Mouse (Mus musculus): Measurements from ENCODE around the gene Hfm1. TPM values are rescaled to one million over a fixed set of nuclear protein-coding genes. Genes with fewer than 3 reads are reported as not detected.

Gene Hfm1
- polyA plus RNA-seq, 1 experiment from 2014 or later = 0.58 TPM

DNA sequence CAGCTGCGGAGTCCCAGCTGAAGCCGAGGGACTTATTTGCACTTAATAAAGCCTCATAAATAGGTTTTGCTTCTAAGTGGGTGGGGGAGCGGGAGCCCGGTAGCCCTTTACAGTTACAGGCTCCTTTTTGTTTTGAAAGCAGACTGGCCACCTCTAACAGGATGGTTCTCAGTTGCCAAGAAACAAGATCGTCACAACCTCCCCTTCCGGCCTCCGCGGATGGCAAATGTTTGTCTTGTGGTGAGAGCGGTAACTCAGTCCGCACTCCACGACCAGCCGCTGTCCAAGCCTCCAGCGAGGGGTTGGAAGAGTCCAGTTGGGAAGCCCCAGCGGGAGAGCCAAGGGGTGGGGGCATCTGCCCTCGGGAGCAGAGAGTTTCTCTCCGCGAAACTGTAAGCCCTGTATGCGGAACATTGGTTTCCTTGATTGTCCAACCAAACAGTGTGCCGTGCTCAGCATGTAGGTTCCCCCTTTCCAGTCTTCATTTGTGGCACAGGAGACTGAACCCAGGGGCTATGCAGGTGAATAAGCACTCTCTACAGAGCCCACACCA, 100.7 kb downstream of the Hfm1 start:
- Histone ChIP-seq H3K4me1 (ENCODE audit: insufficient read depth) (peaks cover 7% of the 10 kb centered on the region; the same call in 1 of the 2 replicates), H3K27ac (ENCODE audit: low read depth) (no peak overlapping the region), H3K9ac (peak overlapping the region; percentile 43), H3K36me3 (ENCODE audit: insufficient read depth) (no peaks in the 10 kb centered on the region), H3K27me3 (ENCODE audit: insufficient read depth, low read length) (no peaks in the 10 kb centered on the region), H3K9me3 (ENCODE audit: low read depth, low read length) (no peaks in the 10 kb centered on the region), H3K4me3 (ENCODE audit: low read depth, low read length) (peak overlapping the region; percentile 33), H3K4me2 (peak overlapping the region; percentile 66)
- ATAC-seq (ENCODE audit: insufficient read depth) = peak; percentile 71
- DNase-seq = peak; percentile 73
- WGBS = 8% methylated on average over 19 of the region's 19 CpGs
- TF ChIP-seq CTCF (IDR thresholded peaks at IDR 0.05; ENCODE audit: low read depth) = no peak

DNA sequence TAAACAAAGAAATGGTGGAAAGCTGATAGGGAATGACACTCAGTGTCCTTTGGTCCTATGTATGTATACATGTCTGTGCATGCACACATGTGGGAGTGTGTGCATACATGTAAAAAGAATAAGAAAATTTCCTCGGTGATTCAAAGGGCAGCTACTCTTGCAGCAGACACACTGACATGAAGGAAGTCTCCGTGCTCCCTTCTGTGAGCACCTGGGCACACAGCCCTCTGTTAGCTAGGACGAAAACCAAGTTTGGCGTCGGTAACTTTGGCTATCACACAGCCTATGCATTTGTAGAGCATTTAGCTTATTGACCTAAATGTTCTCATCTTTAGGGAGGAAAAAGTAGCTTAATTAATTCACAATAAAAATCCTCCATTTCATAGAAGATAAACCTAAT, 101.4 kb downstream of the Hfm1 start:
- 71% methylated on average over 5 of the region's 5 CpGs for WGBS
- H3K36me3 ChIP-seq (ENCODE audit: insufficient read depth) = no peaks in the 10 kb centered on the region
- ATAC-seq (ENCODE audit: insufficient read depth) (no peak), DNase-seq (no peak)
- no peak for TF ChIP-seq CTCF (IDR thresholded peaks at IDR 0.05; ENCODE audit: low read depth)
- H3K9me3 ChIP-seq (ENCODE audit: low read depth, low read length) = no peaks in the 10 kb centered on the region
- H3K4me1 ChIP-seq (ENCODE audit: insufficient read depth) = peaks cover 7% of the 10 kb centered on the region; the same call in 1 of the 2 replicates
- peak overlapping the region; percentile 33 for H3K4me3 ChIP-seq (ENCODE audit: low read depth, low read length)
- no peaks in the 10 kb centered on the region for H3K27me3 ChIP-seq (ENCODE audit: insufficient read depth, low read length)
- peak overlapping the region; percentile 66 for H3K4me2 ChIP-seq
- no peak overlapping the region for H3K27ac ChIP-seq (ENCODE audit: low read depth)
- H3K9ac ChIP-seq = no peak overlapping the region

DNA sequence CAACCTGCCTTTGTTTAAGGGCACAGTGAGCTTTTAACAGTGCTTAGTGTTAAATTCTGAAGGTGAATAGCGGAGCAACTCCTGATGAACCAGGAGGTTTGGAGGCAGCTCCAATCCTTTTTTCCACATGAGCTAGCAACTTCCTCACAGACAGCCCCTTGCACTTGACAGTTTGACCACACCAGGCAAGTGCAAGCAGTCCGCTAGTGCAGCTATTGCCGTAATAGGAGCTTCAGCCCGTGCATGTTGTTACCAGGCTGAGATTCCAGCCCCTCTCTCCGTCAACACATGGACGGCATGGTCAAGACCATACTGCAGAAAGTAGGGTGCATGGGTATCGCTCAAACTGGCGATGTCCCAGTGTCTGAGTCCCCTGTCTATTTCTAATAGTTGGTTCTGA, 106.5 kb downstream of the Hfm1 start:
- no peak for ATAC-seq (ENCODE audit: insufficient read depth)
- H3K4me2 ChIP-seq = no peak overlapping the region

DNA sequence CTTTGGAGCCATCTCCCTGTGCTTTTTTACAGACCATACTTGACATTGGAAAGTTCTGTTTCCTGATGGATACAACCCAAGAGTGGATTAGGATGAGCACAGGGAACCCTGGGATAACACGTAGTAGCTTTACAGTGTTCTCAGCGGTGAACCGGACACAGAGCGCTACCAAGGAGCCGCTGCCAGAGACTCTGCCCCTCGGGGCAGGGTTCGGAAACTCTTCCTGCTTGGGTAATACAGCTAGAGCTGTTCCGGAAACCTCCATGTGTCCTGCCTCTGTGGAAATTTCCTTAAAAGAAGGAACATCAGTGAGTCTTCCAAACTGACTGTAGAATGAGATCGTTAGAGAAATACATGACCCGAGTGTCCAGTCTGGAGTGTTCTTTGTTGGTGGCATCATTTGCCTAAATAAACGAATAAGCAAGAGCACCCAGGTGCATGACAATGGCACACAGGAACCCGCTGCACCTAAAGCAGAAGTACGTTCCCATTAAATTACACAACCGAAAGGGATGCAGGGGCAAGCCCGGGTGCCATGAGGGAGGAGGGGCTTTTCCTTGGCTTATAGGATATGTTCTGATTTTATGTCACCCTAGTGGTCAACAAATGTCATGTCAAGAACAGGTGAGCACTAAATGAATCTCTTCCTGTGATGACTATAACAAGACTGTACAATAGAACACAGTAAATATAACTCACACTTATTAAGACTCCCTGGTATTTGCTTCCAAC, 110.0 kb downstream of the Hfm1 start:
- ATAC-seq (ENCODE audit: insufficient read depth) = no peak
- H3K4me3 ChIP-seq (ENCODE audit: low read depth, low read length) = no peak overlapping the region
- WGBS = 60% methylated on average over 15 of the region's 15 CpGs

More for the DNA sequence above, 106.5 kb downstream of the Hfm1 start:
- Histone ChIP-seq H3K36me3 (ENCODE audit: insufficient read depth) (no peaks in the 10 kb centered on the region), H3K4me3 (ENCODE audit: low read depth, low read length) (no peak overlapping the region), H3K9me3 (ENCODE audit: low read depth, low read length) (no peaks in the 10 kb centered on the region), H3K9ac (no peak overlapping the region), H3K4me1 (ENCODE audit: insufficient read depth) (no peaks in the 10 kb centered on the region), H3K27ac (ENCODE audit: low read depth) (no peak overlapping the region), H3K27me3 (ENCODE audit: insufficient read depth, low read length) (peaks cover 3% of the 10 kb centered on the region; the same call in 1 of the 2 replicates)
- TF ChIP-seq CTCF (IDR thresholded peaks at IDR 0.05; ENCODE audit: low read depth) = no peak
- 74% methylated on average over 8 of the region's 8 CpGs for WGBS
- DNase-seq = no peak

DNA sequence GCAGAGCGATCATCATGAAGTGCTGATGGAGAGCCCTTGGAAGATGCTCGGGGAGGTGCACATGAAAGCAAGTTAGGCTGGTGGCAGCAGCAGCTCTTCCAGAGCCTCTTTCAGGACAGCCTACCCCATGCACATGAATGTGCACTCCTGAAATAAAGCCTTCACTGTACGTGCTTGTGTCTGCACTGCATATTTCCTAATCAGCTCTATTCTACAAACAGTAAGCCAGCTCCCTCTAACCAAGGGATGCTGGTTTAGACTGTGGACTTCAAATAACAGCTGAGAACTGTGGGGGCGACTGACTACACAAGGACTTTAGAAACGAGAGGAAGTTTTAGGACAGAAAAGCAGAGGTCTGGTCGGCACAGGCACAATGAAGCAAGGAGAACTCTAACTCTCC, 111.5 kb downstream of the Hfm1 start:
- H3K4me3 ChIP-seq (ENCODE audit: low read depth, low read length) = no peak overlapping the region
- no peak overlapping the region for H3K27ac ChIP-seq (ENCODE audit: low read depth)
- no peak overlapping the region for H3K4me2 ChIP-seq
- H3K9me3 ChIP-seq (ENCODE audit: low read depth, low read length) = no peaks in the 10 kb centered on the region
- TF ChIP-seq CTCF (IDR thresholded peaks at IDR 0.05; ENCODE audit: low read depth) = no peak
- peaks cover 3% of the 10 kb centered on the region; the same call in 1 of the 2 replicates for H3K27me3 ChIP-seq (ENCODE audit: insufficient read depth, low read length)
- no peak overlapping the region for H3K9ac ChIP-seq
- ATAC-seq (ENCODE audit: insufficient read depth) (no peak), DNase-seq (no peak)
- no peaks in the 10 kb centered on the region for H3K4me1 ChIP-seq (ENCODE audit: insufficient read depth)
- 57% methylated on average over 6 of the region's 6 CpGs for WGBS
- no peaks in the 10 kb centered on the region for H3K36me3 ChIP-seq (ENCODE audit: insufficient read depth)

More for the DNA sequence above, 110.0 kb downstream of the Hfm1 start:
- peak overlapping the region; percentile 32; the same call in 1 of the 2 replicates for H3K4me2 ChIP-seq
- no peaks in the 10 kb centered on the region for H3K9me3 ChIP-seq (ENCODE audit: low read depth, low read length)
- peak; percentile 16 for TF ChIP-seq CTCF (IDR thresholded peaks at IDR 0.05; ENCODE audit: low read depth)
- no peaks in the 10 kb centered on the region for H3K36me3 ChIP-seq (ENCODE audit: insufficient read depth)
- no peak overlapping the region for H3K9ac ChIP-seq
- no peaks in the 10 kb centered on the region for H3K4me1 ChIP-seq (ENCODE audit: insufficient read depth)
- no peak for DNase-seq
- peaks cover 3% of the 10 kb centered on the region; the same call in 1 of the 2 replicates for H3K27me3 ChIP-seq (ENCODE audit: insufficient read depth, low read length)
- H3K27ac ChIP-seq (ENCODE audit: low read depth) = no peak overlapping the region

DNA sequence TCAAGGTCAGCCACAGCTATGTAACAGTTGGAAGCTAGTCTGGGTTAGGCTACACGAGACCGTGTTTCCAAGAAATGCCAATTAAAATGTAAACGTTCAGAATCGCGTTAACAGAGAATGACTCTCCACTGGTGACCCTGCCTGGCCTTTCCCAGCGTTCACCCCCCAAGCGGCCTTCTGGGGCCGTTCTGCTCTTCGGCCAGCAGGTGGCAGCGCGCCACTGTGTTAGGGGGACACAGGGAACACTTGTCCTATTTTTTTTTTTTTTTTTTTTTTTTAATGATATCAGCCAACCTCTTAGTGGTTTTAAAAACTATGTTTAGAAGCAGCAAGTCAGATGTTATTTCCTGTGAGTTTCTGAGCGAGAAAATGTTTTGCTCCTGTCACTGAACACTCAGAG, 123.0 kb downstream of the Hfm1 start:
- Histone ChIP-seq H3K9ac (no peak overlapping the region), H3K4me1 (ENCODE audit: insufficient read depth) (peaks cover 3% of the 10 kb centered on the region; the same call in 1 of the 2 replicates), H3K36me3 (ENCODE audit: insufficient read depth) (no peaks in the 10 kb centered on the region), H3K9me3 (ENCODE audit: low read depth, low read length) (no peaks in the 10 kb centered on the region), H3K27me3 (ENCODE audit: insufficient read depth, low read length) (no peaks in the 10 kb centered on the region), H3K27ac (ENCODE audit: low read depth) (no peak overlapping the region), H3K4me3 (ENCODE audit: low read depth, low read length) (no peak overlapping the region), H3K4me2 (no peak overlapping the region)
- 3% methylated on average over 12 of the region's 12 CpGs for WGBS
- DNase-seq (peak; percentile 83), ATAC-seq (ENCODE audit: insufficient read depth) (no peak)
- TF ChIP-seq CTCF (IDR thresholded peaks at IDR 0.05; ENCODE audit: low read depth) = peak; percentile 82
